Mouse (Mus musculus) forebrain, embryonic 15.5 days (tissue): ENCODE measurements at regions not wholly inside any gene's neighbourhood (a gene's known extent, or its start where the extent isn't known, plus 50 kb on each side); places are given as distances from the start of the nearest gene placed in this dataset.

Source experiments
- ATAC-seq: fragments of 200-750 bp; cut with Nextera tagmentation; replicated peaks from 2 replicates; pipeline ENCODE4 v1.8.0; 2017; ENCODE audit warnings: mild to moderate bottlenecking, moderate TSS enrichment, moderate library complexity
- H3K27ac ChIP-seq: fragments of 300-500 bp; sonication (generic); replicated peaks from 2 replicates; pipeline ENCODE4 v1.5.1; 2015; ENCODE audit warnings: mild to moderate bottlenecking, inconsistent platforms
- H3K27me3 ChIP-seq: fragments of 300-500 bp; sonication (generic); 2 replicates; pipeline ENCODE4 v1.6.1; 2015; ENCODE audit warnings: inconsistent platforms
- H3K36me3 ChIP-seq: fragments of 300-500 bp; sonication (generic); 2 replicates; pipeline ENCODE4 v1.6.1; 2015; ENCODE audit warnings: mild to moderate bottlenecking, inconsistent platforms
- H3K4me1 ChIP-seq: fragments of 300-500 bp; sonication (generic); 2 replicates; pipeline ENCODE4 v1.6.1; 2015; ENCODE audit warnings: inconsistent platforms
- H3K4me2 ChIP-seq: fragments of 300-500 bp; sonication (generic); replicated peaks from 2 replicates; pipeline ENCODE4 v1.6.1; 2015; ENCODE audit warnings: mild to moderate bottlenecking, inconsistent platforms
- H3K4me3 ChIP-seq: fragments of 300-500 bp; sonication (generic); 2 replicates; pipeline ENCODE4 v1.5.1; 2015; ENCODE audit warnings: mild to moderate bottlenecking, inconsistent platforms
- H3K9ac ChIP-seq: fragments of 300-500 bp; sonication (generic); replicated peaks from 2 replicates; pipeline ENCODE4 v1.6.1; 2015; ENCODE audit warnings: mild to moderate bottlenecking, inconsistent platforms
- H3K9me3 ChIP-seq: fragments of 300-500 bp; sonication (generic); 2 replicates; pipeline ENCODE4 v1.6.1; 2016; ENCODE audit warnings: inconsistent platforms
- WGBS: fragments of 180-500 bp; shearing (Covaris S2); methylation state at CpG from one replicate; pipeline ENCODE4 v1.1.7; 2015; ENCODE audit warnings: mixed read lengths; 5-methylcytosine and 5-hydroxymethylcytosine counted together

DNA sequence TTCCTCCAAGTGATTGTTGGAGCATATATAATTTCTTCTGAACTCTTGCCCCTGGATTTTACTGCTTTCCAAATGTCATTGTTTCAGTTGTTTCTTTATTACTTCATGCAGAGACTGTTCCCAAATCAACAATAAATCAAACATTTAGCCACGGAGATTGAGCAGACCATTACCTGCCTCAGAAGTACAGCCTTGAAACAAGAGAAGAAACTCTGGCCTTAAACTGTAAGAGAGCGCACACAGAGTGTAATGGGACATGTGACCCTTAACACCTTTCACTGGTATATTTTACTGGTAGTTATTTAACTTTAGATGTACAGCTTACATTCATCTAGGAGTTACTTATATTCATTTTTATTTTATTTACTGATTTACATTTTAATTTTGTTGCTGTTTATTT is 160.2 kb upstream of the Gm49339 start:
- no peak overlapping the region for H3K27ac ChIP-seq
- H3K9me3 ChIP-seq = no peaks in the 10 kb centered on the region
- 73% methylated on average over 2 of the region's 2 CpGs for WGBS
- no peak overlapping the region for H3K9ac ChIP-seq
- H3K4me1 ChIP-seq = no peaks in the 10 kb centered on the region
- no peaks in the 10 kb centered on the region for H3K36me3 ChIP-seq
- no peak overlapping the region for H3K4me3 ChIP-seq
- no peak overlapping the region for H3K4me2 ChIP-seq
- H3K27me3 ChIP-seq = no peaks in the 10 kb centered on the region
- no peak for ATAC-seq

DNA sequence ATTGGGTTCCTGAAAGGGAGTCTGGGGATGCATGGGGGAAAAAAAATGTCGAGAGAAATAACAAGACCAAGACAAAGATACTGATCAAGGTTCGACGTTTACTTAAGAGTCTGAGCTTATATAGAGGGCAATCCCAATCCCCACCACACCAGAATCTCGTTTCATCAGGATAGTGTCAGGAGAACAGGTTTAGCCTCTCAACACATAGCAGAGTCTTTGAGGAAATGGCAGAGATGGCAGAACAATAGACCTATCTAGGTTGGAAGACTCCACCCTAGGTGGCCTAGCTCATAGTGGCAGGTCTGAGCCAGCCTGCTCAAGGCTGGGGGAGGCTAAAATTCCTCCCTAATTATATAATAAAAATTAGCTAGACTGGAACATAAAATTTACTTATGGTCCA is 151.6 kb upstream of the Gm49339 start:
- H3K4me2 ChIP-seq = no peak overlapping the region
- 85% methylated on average over 4 of the region's 4 CpGs for WGBS
- no peaks in the 10 kb centered on the region for H3K4me1 ChIP-seq
- no peak for ATAC-seq
- no peak overlapping the region for H3K4me3 ChIP-seq
- no peak overlapping the region for H3K27ac ChIP-seq
- no peak overlapping the region for H3K9ac ChIP-seq
- no peaks in the 10 kb centered on the region for H3K36me3 ChIP-seq
- no peaks in the 10 kb centered on the region for H3K9me3 ChIP-seq
- no peaks in the 10 kb centered on the region for H3K27me3 ChIP-seq

DNA sequence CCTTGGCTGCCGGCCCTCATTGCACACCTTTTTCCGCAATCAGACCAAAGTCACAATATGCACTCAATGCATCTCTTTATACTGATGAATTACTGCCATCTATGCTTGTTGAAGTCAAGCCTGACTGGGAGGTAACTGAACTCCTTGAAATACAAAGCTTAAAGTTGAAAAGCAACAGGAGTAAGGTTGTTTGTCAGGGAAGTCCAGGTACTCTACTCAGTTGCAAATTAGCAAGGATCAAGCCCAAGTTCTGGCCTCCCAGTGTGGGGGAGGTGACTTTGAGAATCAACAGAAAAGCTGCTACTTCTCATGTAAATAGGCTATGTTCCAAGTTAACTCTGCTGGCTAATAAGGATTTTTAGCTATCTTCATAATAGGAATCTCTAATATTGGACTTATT is 151.0 kb upstream of the Gm49339 start:
- H3K9me3 ChIP-seq = no peaks in the 10 kb centered on the region
- H3K36me3 ChIP-seq = no peaks in the 10 kb centered on the region
- no peak for ATAC-seq
- no peaks in the 10 kb centered on the region for H3K27me3 ChIP-seq
- H3K9ac ChIP-seq = no peak overlapping the region
- no peak overlapping the region for H3K4me2 ChIP-seq
- H3K4me3 ChIP-seq = no peak overlapping the region
- H3K27ac ChIP-seq = no peak overlapping the region
- H3K4me1 ChIP-seq = no peaks in the 10 kb centered on the region
- 97% methylated on average over 2 of the region's 2 CpGs for whole genome bisulfite sequencing
